Mouse (Mus musculus): ENCODE results near the gene Cops9.
A peak's percentile ranks its signal among the peaks of the same experiment; 100 is the strongest.

Cops9 gene

DNA sequence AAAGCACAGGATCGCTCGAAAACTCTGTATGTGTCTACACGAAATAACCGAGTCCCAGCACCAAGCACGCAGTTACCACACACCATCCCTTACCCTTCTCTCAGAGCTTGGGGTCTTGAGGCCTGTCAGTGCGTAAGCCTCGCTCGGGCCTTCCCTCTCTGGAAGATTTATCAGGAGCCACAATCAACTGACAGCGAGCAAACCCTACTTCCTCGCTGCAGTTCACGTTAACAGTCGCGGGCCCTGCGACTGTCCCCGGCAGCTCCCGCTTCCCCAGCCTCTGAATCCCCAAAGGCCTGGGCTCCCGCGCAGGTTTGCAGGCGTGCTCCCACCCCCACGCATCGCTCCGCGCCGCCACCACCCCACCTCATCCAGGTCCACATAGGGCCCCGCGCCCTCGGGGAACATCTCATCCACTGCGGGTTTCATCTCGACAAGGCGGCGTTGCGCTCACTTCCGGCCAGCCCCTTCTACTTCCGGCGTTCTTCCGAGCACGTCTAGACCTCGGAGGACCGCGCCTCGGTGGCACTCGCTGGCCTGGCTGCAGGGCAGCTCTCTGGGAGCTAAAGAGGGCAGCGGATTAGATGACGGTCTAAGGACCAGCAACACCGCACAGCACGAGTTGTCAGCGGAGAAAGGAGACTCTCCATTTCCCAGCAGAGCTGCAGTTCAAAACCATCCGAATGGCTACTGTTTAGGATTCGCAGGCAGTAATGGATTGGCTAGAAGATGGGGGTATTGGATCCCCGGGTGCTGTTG lies at the start of gene Cops9:
TSS of gene Cops9 (minus strand) at position 472 of the 759 bp plus-strand sequence.
- DNase-seq (ENCODE audit: extremely low read depth, low read depth) = peak; percentile 90

DNA sequence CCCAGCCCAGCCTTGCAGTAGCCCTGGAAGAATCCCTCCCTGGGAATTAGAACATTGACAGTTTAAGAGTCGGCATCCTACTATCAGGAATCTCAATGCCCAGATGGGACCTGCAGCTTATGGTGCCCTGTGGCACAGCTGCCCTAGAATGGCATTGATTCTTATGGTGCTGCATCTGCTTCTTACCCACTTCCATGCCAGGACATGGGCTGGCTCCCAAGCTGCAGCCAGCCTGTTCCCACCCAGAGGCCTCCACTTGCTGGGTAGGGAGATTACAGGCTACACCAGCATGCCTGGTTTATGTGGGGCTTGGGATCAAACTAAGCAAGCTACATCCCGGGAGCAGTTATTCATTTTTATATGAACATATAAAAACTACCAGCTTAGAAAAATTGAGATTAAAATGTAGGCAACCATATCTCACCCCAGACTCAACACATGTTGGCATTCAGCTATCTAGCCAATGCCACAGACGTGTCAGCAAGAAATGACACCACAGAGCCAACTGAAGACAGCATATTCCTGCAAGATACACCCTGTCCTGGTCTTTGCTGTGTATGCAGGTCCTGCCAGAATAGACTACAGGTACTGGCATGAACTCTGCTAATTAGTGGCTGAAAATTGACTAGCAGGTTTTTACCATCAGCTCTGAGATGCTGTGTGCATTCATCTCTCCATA lies 49.5 kb upstream of the Cops9 start:
- DNase-seq (ENCODE audit: extremely low read depth, low read depth) = no peak

DNA sequence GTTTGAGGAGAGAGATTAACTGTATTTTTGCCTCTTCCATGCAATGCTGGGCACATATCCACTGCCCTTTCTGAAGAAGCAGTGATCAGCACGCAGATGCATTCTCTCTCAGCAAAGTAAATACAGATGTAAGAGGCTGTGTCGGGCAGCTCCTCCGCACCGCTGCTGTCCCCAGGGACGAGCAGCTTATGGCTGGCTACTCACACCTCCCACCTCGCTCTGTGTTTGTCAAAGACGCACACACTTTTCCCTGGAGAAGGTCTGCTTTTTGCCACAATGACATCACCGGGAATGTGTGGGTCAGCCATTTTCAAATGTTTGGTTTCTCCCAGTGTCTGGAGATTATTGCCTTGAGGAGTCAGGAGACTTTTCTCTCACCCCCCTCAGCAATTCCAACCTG lies 45.2 kb upstream of the Cops9 start:
- DNase-seq (ENCODE audit: extremely low read depth, low read depth) = no peak

DNA sequence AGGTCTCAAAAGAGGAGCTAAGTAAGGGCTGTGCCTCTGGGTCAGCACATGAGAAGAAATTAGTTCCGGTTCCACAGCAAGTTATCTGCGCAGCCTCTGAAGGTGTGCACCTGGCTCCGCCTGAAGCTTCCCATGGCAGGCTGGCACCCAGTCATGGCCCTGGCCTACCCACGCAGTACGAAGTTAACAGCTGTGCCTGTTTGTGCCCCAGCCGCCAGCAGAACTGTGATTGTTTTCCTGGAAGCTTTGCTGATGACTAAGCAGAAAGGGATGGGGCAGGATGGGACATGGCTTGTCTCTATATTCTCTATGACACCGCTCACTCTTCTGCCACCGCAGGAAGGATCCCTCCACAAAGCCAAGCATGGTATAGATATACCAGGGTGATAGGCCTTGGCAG lies 41.4 kb upstream of the Cops9 start:
- no peak for DNase-seq (ENCODE audit: extremely low read depth, low read depth)

DNA sequence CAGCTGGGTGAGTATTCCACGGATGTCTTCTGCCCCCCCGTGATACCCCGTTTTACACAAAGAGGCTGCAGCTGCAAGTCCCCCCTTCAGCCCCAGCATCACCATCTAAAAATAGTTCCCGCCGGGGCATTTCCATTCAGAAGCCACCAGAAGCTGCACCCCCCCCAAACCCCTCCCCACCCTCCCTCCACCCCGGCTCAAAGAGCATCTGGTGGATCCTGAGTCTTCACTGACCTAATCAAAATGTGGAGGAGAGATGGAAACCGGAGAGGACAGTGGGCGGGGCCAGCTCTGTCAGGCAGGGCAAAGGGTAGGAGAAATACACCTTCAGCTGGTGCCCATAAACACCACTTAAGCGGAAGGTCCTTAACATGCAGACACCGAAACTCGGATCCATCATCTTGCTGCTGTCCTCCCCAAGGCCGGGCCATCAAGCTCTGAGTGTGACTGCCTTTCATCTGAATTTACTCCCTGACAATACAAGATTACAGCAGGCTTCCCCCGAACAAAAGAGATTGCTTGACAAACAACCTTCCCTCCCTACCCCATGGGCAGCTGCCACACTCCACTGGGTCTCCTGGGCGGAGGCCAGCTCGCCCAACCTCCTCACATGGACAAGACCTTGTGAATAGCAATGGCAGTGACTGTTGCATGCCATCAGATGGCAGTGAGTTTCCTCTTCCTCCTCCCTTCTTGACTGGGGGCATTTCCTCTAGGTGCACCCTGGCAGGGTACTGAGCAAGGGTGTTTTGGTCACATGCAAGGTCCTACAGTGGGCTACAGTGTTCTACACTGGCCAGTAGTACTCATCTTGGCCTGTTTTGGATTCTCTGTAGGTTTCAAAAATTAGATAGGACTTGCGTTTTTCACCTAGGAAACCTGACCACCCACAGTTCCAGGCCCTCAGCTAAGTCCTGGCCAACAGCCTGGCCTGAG lies 39.2 kb upstream of the Cops9 start:
- DNase-seq (ENCODE audit: extremely low read depth, low read depth) = no peak

DNA sequence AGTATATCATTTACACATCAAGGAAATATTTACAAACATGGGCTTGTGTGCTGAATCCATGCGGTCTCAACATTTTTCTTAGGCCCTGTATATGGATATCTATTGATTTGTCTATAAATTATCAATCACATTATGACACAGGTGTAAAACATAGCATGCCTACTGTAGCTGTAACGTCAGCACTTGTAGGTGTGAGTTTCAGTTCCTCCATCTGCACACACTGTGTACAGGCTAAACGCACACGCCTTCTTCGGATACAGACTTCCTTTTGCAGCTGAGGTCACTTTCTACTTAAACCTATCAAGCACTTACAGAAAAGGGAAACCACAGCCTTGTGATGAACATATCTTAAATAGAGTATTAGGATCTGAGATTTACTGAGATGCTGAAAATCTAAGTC lies 37.0 kb upstream of the Cops9 start:
- no peak for DNase-seq (ENCODE audit: extremely low read depth, low read depth)

DNA sequence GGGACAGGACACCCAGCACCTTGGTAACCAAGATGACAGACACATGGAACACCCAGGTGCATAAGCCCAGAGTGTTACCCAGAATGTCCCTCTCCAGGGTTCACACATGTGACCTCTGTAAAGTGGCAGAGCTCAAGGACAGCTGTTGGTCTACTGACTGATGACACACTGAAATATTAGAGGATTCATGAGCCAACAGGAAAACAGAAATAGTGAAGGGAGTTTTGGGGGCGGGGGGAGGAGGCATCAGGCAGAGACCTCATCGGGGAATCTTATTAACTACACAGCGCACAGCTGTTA lies 34.8 kb upstream of the Cops9 start:
- no peak for DNase-seq (ENCODE audit: extremely low read depth, low read depth)

DNA sequence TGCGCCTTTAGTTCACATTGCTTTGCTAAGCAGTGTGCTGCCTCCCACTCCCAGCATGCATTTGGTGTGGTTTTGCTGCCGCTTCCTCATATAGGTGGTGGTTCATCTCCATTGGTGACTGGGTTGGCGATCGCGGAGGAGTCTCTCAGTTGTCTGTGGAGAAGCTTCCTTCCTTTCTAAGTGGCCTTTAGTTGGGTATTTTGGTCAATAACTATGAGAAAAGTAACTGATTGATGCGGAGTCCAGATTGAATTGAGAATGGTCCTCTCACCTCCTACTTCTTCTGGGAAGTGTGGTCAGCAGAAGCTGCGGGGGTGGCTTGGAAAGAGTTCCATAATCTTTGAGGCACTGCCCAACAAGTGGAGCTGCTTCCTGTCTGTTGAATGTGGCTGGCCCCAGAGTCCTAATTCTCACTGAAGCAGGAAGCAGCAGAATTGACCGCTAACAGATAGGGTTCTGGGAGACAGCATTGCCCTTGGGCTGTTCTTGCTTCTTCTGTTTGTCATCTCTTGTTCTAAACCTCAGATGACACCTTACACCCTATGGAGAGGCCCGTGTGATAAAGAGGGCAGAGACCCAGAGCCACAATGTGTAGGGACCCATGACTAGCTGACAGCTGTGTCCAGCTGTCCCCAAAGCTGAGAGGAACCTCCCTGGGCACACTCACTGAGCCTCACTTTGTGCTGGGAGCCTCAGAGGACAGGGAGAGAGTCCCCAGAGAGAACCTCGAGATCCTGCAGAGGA lies 34.3 kb upstream of the Cops9 start:
- DNase-seq (ENCODE audit: extremely low read depth, low read depth) = no peak

DNA sequence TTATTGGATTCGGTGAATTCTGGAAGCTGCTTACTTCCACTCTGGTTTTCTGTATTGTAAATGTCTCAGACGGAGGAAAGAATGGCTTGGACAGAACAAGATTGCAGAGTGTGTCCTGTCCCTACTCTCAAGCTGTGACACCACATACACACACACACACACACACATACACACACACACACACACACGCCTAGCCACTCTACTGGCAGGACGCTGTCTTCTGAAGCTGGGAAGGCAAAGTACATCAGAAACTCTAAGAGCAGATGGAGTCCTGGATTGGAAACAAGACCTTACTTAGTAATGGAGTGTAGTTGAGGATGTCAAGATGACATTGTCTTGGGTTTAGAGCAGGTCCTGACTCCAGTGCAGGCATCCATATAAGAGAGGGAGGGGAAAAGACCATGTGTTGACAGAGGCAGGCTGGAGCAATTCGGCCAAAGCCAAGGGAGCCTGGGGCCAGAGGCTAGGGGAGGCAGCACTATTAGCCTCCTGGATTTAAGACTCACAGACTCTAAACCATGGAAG lies 31.5 kb upstream of the Cops9 start:
- no peak for DNase-seq (ENCODE audit: extremely low read depth, low read depth)

DNA sequence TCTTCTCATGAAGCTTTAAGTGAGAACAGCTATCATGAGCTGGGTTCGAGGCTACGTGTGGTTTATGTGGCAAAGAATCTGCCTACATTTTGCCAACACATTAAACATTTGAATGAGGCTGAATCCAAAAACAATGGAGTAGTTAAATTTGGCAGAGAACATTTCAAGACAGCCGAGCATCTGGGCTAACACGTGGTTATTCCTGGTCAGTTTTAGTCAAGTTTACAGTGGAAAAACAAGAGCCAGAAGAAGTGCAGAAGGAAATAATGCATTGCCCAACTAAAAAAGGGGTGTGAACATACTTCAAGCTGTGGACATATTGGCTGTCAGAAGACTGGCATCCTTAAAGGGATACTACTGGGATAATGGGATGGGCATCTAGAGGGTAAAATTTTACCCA lies 29.5 kb upstream of the Cops9 start:
- no peak for DNase-seq (ENCODE audit: extremely low read depth, low read depth)

DNA sequence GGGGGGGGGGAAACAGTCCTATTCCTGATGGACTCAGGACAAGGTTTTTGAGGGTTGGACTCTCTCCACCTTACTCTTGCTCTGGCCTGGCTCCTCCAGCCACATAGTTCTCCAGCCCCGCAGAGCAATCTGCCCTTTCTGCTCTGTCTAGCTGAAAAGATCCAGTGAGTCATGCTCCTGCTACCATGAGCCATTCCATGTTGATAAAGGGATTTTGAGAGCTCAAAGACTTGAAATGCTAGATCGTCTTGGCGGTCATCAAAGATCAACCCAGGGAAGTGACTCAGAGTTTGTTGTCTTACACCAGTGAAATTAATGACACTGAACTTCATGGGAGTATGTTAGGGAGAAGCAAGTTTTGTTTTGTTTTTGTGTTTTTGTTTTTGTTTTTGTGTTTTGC lies 27.6 kb upstream of the Cops9 start:
- no peak for DNase-seq (ENCODE audit: extremely low read depth, low read depth)

DNA sequence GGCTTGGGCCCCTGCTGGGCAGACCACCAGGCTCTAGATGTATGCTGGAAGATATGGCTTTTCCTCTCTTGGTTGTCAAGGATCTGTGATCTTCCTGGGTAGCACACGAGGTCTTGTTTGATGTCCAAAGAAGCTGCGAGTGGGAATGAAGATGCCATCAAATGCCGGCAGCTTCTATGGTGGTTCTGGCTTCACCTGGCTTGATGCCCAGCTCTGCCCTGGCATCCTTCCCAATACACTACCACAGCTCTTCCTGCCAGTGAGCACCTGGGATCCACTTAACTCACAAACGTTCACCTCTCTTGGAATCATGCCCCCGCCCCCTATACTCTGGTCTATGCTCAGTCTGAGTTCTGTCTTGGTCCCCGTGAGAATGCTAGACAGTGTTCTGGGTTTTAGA lies 25.3 kb upstream of the Cops9 start:
- no peak for DNase-seq (ENCODE audit: extremely low read depth, low read depth)

DNA sequence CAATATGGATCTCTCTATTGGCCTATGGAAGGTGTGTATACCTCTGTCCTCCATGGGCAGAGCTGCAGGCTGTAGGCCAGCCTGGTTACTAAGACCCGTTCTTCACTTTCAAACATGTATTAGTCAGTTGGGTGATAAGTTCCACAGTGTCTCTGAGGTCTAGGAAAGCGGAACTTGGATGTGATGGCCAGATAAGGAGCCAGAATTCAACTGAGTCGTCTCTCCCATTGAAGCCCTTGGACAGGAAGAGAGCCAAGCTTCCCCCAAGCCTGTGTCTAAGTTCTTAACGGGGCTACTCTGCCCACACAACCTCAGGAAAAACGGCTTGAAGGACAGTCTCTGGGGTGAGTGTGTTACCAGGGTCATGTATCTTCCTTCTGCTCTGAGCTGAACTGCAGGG lies 17.6 kb upstream of the Cops9 start:
- DNase-seq (ENCODE audit: extremely low read depth, low read depth) = peak; percentile 94

DNA sequence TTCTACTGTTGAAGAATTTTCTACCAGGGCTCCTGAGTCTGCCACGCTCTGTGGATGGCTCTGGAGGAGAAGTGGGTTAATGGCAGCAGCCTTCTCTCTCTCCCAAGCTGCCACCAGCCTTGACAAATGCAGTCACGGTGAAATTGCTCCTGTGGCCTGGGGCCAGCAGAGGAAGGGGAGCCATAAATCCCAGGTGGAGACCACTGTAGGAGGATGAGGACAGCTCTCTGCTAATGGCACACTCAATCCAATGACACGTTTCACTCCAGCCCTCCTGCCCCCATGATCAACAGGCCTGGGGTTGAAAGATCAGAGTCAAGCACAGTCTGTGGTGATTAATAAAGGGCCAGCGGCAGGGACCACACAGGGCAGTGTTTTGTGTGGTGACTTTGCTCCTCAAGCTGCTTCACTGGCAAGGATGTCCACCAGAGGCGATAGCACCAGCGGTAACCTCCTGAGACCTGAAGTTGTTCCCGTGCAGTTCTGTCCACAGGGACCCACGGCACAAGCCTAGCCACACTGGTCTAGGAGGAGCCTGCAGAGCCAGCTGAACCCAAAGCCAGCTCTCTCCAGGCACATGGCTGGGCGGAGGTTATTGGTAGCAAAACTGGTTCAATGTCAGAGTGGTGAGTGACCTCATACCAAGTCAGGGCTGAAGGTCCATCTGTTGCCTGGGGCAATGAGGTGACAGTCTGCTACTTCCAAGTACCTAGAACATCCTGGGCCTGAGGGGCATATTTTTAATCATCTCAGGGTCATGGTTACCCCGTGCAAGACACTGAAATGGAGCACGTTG lies 15.4 kb upstream of the Cops9 start:
- no peak for DNase-seq (ENCODE audit: extremely low read depth, low read depth)

DNA sequence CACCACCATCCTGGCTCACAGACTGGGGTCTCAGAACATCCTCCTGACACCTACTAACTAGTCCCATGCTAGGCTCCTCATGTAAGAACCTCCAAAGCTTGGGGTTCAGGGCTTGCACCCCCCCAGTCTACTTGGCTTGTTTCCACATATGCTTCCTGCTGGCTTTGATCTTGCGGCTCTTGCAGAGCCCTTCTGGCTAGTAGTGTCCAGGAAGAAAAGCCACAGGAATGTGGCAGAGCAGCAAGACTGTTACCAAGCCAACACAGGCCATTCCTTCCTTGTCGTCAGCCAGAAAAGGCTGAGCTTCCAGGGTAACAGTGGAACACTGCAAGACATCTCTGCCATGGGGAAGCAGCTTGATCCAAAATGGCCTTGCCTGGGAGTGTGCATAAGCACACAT lies 12.9 kb upstream of the Cops9 start:
- DNase-seq (ENCODE audit: extremely low read depth, low read depth) = no peak

DNA sequence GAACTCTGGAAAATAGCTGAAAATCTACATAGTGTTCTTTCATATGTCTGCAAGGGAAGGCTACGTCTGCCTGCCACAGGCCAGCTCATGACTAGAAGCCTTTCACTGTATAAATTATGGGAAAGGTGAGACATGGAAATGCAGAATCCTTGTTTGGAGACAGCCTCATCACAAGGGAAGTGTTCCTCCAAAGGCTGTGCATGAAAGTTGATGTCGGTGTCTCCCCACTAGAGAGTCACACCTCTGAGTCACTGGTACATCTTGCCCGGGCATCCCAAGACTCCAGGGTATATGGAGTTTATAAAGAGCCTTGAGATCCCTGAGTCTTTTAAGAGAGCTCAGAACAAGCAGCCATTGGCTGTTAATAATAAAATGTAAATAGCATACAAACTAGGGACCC lies 11.4 kb upstream of the Cops9 start:
- no peak for DNase-seq (ENCODE audit: extremely low read depth, low read depth)

DNA sequence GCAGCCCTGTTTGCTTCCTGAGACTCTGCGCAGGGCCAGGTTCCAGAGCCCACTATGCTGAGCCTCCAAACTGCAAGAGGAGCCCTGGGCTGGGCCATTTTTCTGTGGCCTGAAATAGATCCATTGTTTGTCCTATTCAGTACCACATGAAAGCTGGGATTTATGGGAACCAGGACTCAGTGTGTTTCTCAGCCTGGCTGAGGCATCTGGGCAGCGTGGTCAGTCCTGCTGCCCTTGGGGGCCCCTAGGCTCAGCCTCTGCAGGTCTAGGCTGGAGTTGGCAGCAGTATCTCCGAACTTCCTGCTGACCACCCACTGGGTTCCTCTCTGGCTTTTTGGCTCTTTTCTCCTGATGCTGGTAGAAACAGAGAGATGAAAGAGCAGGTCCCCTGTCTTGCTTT lies 9.7 kb upstream of the Cops9 start:
- DNase-seq (ENCODE audit: extremely low read depth, low read depth) = no peak

DNA sequence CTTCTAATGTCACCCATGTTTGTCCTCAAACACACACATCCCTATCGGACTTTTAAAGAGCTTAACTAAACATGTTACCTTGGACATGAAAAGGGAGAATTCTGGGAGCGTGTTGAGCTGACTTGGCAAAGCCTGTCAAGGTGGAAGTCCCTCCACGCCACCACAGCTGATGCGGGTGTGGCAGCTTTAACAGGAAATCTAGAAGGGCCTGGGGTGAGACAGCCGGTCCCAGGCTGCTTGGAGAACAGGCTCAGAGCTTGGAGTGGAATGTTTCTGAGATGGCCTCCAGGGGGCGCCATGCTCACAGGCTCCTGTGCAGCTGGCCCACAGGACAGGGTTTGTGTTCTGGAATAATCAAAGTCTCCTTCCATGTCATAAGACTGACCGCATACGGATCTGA lies 6.9 kb upstream of the Cops9 start, which contains the start of gene Otos:
TSS of gene Otos (minus strand) at position 169 of the 400 bp plus-strand sequence.
- peak; percentile 82 for DNase-seq (ENCODE audit: extremely low read depth, low read depth)

DNA sequence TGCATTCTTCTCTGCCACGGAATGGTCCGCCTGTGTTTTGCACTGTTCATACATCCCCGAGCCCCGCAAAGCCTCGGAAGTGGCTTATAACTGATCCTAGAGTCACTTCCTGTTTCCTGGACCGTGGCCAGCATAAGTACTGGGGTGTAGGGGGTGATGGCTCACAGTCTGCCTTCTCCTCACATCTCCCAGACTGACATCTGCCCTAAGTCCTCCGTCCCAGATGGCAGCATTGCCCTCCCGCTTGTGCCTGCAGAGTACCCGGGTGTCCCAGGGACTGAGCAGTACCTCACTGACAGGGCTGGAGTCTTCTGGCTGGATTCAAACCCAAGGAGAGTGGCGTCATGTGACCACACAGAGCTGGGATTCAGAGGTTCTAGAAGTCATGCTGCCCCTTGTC lies 6.4 kb upstream of the Cops9 start:
- DNase-seq (ENCODE audit: extremely low read depth, low read depth) = peak; percentile 82

DNA sequence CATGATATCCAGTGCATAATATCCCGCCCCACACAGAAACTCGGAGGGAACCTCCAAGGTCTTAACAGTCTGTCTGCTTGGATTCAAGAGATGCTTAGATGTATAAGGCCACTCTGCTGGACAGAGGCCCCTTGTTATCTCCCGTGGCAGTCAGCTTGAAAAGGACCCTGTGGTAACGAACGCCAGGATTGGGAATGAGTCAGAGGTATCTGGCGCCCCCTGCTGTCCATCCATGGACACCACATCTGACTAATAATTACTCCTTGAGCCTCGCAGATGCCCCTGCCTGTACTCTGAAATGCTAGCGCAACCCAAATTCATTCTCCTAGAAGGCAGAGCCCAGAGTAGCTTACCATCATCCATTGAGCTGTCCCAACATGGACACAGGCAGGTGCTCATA lies 6.0 kb upstream of the Cops9 start:
- peak; percentile 80 for DNase-seq (ENCODE audit: extremely low read depth, low read depth)
